Mouse (Mus musculus) forebrain, embryonic 11.5 days (tissue): ENCODE data around the gene Slc25a34. TPM values are rescaled to one million over a fixed set of nuclear protein-coding genes. Genes with fewer than 3 reads are reported as not detected.
A peak's percentile ranks its signal among the peaks of the same experiment; 100 is the strongest.

ENCODE experiments used
- ATAC-seq: fragments of 200-750 bp; cut with Nextera tagmentation; replicated peaks from 2 replicates; pipeline ENCODE4 v1.8.0; 2017; ENCODE audit warnings: moderate TSS enrichment; ENCODE audit not compliant: low FRiP score
- DNase-seq: peaks from one replicate; pipeline ENCODE4 v3.0.0-alpha.2; 2017; ENCODE audit warnings: low spot score
- H3K27ac ChIP-seq: fragments of 300-500 bp; sonication (generic); 2 replicates; pipeline ENCODE4 v1.5.1; 2014; ENCODE audit warnings: low read depth, low read length
- H3K27me3 ChIP-seq: fragments of 300-500 bp; sonication (generic); 2 replicates; pipeline ENCODE4 v1.6.1; 2014; ENCODE audit warnings: mild to moderate bottlenecking, low read length, mixed read lengths; ENCODE audit not compliant: control insufficient read depth, insufficient read depth
- H3K36me3 ChIP-seq: fragments of 300-500 bp; sonication (generic); 2 replicates; pipeline ENCODE4 v1.6.1; 2014; ENCODE audit warnings: mild to moderate bottlenecking, low read length, moderate library complexity, mixed read lengths; ENCODE audit not compliant: control insufficient read depth, insufficient read depth
- H3K4me1 ChIP-seq: fragments of 300-500 bp; sonication (generic); replicated peaks from 2 replicates; pipeline ENCODE4 v1.6.1; 2014; ENCODE audit warnings: low read length, mixed read lengths; ENCODE audit not compliant: control insufficient read depth, insufficient read depth
- H3K4me2 ChIP-seq: fragments of 300-500 bp; sonication (generic); 2 replicates; pipeline ENCODE4 v1.6.1; 2014; ENCODE audit warnings: low read depth, mild to moderate bottlenecking, low read length, moderate library complexity, mixed read lengths; ENCODE audit not compliant: severe bottlenecking
- H3K4me3 ChIP-seq: fragments of 300-500 bp; sonication (generic); 2 replicates; pipeline ENCODE4 v1.5.1; 2014; ENCODE audit warnings: low read depth, low read length
- H3K9ac ChIP-seq: fragments of 300-500 bp; sonication (generic); 2 replicates; pipeline ENCODE4 v1.6.1; 2014; ENCODE audit warnings: low read length
- H3K9me3 ChIP-seq: fragments of 300-500 bp; sonication (generic); 2 replicates; pipeline ENCODE4 v1.6.1; 2016; ENCODE audit warnings: low read length, mixed read lengths; ENCODE audit not compliant: control insufficient read depth
- WGBS: fragments of 180-500 bp; shearing (Covaris S2); extraction: QIAGEN DNeasy Blood & Tissue Kit; methylation state at CpG from one replicate; pipeline ENCODE4 v1.1.7; 2014; 5-methylcytosine and 5-hydroxymethylcytosine counted together
- polyA plus RNA-seq: library from polyadenylated mRNA; unstranded; fragments of >200 nt; fragmentation: Nextera tagmentation; extraction: Ambion mirVana; gene quantifications from 2 replicates; pipeline ENCODE4 v1.2.1, GENCODE M21; 2014

The Slc25a34 gene
- polyA plus RNA-seq, 1 experiment from 2014 or later = not detected

GRCm38 (mm10) chr4:141617863-141618564, 5.6 kb downstream of the Slc25a34 start:
- H3K27ac ChIP-seq = no peak overlapping the region
- H3K9me3 ChIP-seq = no peaks in the 10 kb centered on the region
- 11% methylated on average over 21 of the region's 22 CpGs for WGBS
- 0 out of 2 replicates have a peak overlapping the region, but pooled peaks have one; percentile 6 for H3K9ac ChIP-seq
- H3K27me3 ChIP-seq = no peaks in the 10 kb centered on the region
- DNase-seq = peak; percentile 62
- ATAC-seq = peak; percentile 40
- peak overlapping the region; percentile 31 for H3K4me2 ChIP-seq
- peak overlapping the region; percentile 5 for H3K4me3 ChIP-seq
- H3K4me1 ChIP-seq = peaks cover 4% of the 10 kb centered on the region
- H3K36me3 ChIP-seq = no peaks in the 10 kb centered on the region

GRCm38 (mm10) chr4:141617299-141617698, 6.3 kb downstream of the Slc25a34 start:
- Histone ChIP-seq H3K4me2 (peak overlapping the region; percentile 31; the same call in 1 of the 2 replicates), H3K27ac (no peak overlapping the region), H3K4me3 (peak overlapping the region; percentile 5), H3K9me3 (no peaks in the 10 kb centered on the region), H3K4me1 (peaks cover 4% of the 10 kb centered on the region), H3K27me3 (no peaks in the 10 kb centered on the region), H3K9ac (0 out of 2 replicates have a peak overlapping the region, but pooled peaks have one; percentile 6), H3K36me3 (no peaks in the 10 kb centered on the region)
- 6% methylated on average over 20 of the region's 20 CpGs for WGBS
- peak; percentile 80 for DNase-seq
- peak; percentile 42 for ATAC-seq

- no peak overlapping the region for H3K27ac ChIP-seq
- H3K27me3 ChIP-seq = no peaks in the 10 kb centered on the region
- no peaks in the 10 kb centered on the region for H3K9me3 ChIP-seq
- no peak overlapping the region for H3K4me2 ChIP-seq
- peaks cover 4% of the 10 kb centered on the region for H3K4me1 ChIP-seq
- H3K9ac ChIP-seq = no peak overlapping the region
- ATAC-seq (no peak), DNase-seq (no peak)
- H3K4me3 ChIP-seq = no peak overlapping the region
- H3K36me3 ChIP-seq = no peaks in the 10 kb centered on the region
- WGBS = 76% methylated on average over 6 of the region's 6 CpGs
Measured at GRCm38 (mm10) chr4:141616811-141617210, 6.8 kb downstream of the Slc25a34 start.

- no peak overlapping the region for H3K27ac ChIP-seq
- no peaks in the 10 kb centered on the region for H3K27me3 ChIP-seq
- peaks cover 4% of the 10 kb centered on the region for H3K4me1 ChIP-seq
- no peaks in the 10 kb centered on the region for H3K9me3 ChIP-seq
- WGBS = 85% methylated on average over 14 of the region's 14 CpGs
- no peak for ATAC-seq
- no peak overlapping the region for H3K4me3 ChIP-seq
- no peak overlapping the region for H3K4me2 ChIP-seq
- no peak for DNase-seq
- H3K36me3 ChIP-seq = no peaks in the 10 kb centered on the region
- H3K9ac ChIP-seq = no peak overlapping the region
Measured at GRCm38 (mm10) chr4:141614946-141615345, 8.7 kb downstream of the Slc25a34 start.

GRCm38 (mm10) chr4:141609538-141609937, 14.1 kb downstream of the Slc25a34 start:
- H3K27me3 ChIP-seq = no peaks in the 10 kb centered on the region
- H3K9me3 ChIP-seq = no peaks in the 10 kb centered on the region
- no peaks in the 10 kb centered on the region for H3K36me3 ChIP-seq
- WGBS = 81% methylated on average over 6 of the region's 6 CpGs
- H3K4me1 ChIP-seq = no peaks in the 10 kb centered on the region
- no peak overlapping the region for H3K4me2 ChIP-seq
- no peak overlapping the region for H3K27ac ChIP-seq
- no peak for DNase-seq
- no peak for ATAC-seq
- no peak overlapping the region for H3K9ac ChIP-seq
- no peak overlapping the region for H3K4me3 ChIP-seq

GRCm38 (mm10) chr4:141605861-141606260, 17.8 kb downstream of the Slc25a34 start, which contains the start of gene Fblim1:
TSS of gene Fblim1 (minus strand) at chr4:141606096.
- WGBS = 79% methylated on average over 11 of the region's 11 CpGs
- no peak within 1 kb of the TSS for H3K4me3 ChIP-seq
- no peak for DNase-seq
- no peaks in the 10 kb centered on the region for H3K9me3 ChIP-seq
- peaks cover 2% of the 10 kb centered on the region; the same call in 1 of the 2 replicates for H3K27me3 ChIP-seq
- no peak within 1 kb of the TSS for H3K27ac ChIP-seq
- no peaks in the 10 kb centered on the region for H3K36me3 ChIP-seq
- H3K9ac ChIP-seq = no peak within 1 kb of the TSS
- no peak for ATAC-seq
- H3K4me1 ChIP-seq = no peaks in the 10 kb centered on the region
- H3K4me2 ChIP-seq = no peak within 1 kb of the TSS

GRCm38 (mm10) chr4:141605421-141605820, 18.2 kb downstream of the Slc25a34 start:
- H3K36me3 ChIP-seq = no peaks in the 10 kb centered on the region

GRCm38 (mm10) chr4:141604493-141604892, 19.1 kb downstream of the Slc25a34 start:
- H3K27me3 ChIP-seq = peaks cover 10% of the 10 kb centered on the region
- H3K27ac ChIP-seq = no peak overlapping the region
- no peaks in the 10 kb centered on the region for H3K36me3 ChIP-seq
- no peaks in the 10 kb centered on the region for H3K9me3 ChIP-seq
- no peak overlapping the region for H3K9ac ChIP-seq
- DNase-seq (no peak), ATAC-seq (no peak)
- WGBS = 75% methylated on average over 8 of the region's 8 CpGs
- no peak overlapping the region for H3K4me3 ChIP-seq
- no peak overlapping the region for H3K4me2 ChIP-seq
- H3K4me1 ChIP-seq = peaks cover 4% of the 10 kb centered on the region; the same call in 1 of the 2 replicates

More at GRCm38 (mm10) chr4:141605421-141605820, 18.2 kb downstream of the Slc25a34 start:
- no peaks in the 10 kb centered on the region for H3K4me1 ChIP-seq
- ATAC-seq (no peak), DNase-seq (no peak)
- no peak overlapping the region for H3K9ac ChIP-seq
- H3K4me3 ChIP-seq = no peak overlapping the region
- H3K4me2 ChIP-seq = no peak overlapping the region
- no peak overlapping the region for H3K27ac ChIP-seq
- H3K9me3 ChIP-seq = no peaks in the 10 kb centered on the region
- H3K27me3 ChIP-seq = peaks cover 2% of the 10 kb centered on the region; the same call in 1 of the 2 replicates
- WGBS = 86% methylated on average over 5 of the region's 5 CpGs

GRCm38 (mm10) chr4:141603921-141604320, 19.7 kb downstream of the Slc25a34 start:
- H3K27ac ChIP-seq = no peak overlapping the region
- no peaks in the 10 kb centered on the region for H3K9me3 ChIP-seq
- WGBS = 74% methylated on average over 4 of the region's 4 CpGs
- H3K4me3 ChIP-seq = no peak overlapping the region
- H3K36me3 ChIP-seq = no peaks in the 10 kb centered on the region
- DNase-seq (no peak), ATAC-seq (no peak)
- H3K9ac ChIP-seq = no peak overlapping the region
- peaks cover 16% of the 10 kb centered on the region for H3K27me3 ChIP-seq
- H3K4me1 ChIP-seq = peaks cover 10% of the 10 kb centered on the region; the same call in 1 of the 2 replicates
- no peak overlapping the region for H3K4me2 ChIP-seq
